Mouse (Mus musculus) left cerebral cortex, adult 11 months (tissue): ENCODE measurements around the gene Zfp991.
"Not testable (repeated sequence)": the region's sequence is repeated elsewhere in the genome, so short reads cannot be mapped to it uniquely, and the experiment has no call there.

Experiments used
- DNase-seq: peaks from one replicate; pipeline ENCODE4 v3.0.0; 2022; ENCODE audit warnings: low spot score

The Zfp991 gene

GRCm38 (mm10) chr4:147131837-147132459 lies at the start of gene Zfp991:
Gene Zfp991, plus strand, starts transcription at chr4:147132038.
- not testable (repeated sequence) for DNase-seq

DNA sequence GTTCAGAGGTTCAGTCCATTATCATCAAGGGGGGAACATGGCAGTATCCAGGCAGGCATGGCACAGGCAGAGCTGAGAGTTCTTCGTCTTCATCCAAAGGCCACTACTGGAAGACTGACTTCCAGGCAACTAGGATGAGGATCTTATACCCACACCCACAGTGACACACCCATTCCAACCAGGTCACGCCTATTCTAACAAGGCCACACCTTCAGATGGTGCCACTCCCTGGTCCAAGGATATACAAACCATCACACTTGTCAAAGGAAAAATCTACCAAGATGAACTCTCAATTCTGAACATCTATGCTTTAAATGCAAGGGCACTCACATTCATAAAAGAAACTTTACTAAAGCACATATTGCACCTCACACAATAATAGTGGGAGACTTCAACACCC lies 36.2 kb upstream of the Zfp991 start:
- not testable (repeated sequence) for DNase-seq

- DNase-seq, result not testable (repeated sequence)
Measured at GRCm38 (mm10) chr4:147101666-147102626, 29.9 kb upstream of the Zfp991 start.

DNA sequence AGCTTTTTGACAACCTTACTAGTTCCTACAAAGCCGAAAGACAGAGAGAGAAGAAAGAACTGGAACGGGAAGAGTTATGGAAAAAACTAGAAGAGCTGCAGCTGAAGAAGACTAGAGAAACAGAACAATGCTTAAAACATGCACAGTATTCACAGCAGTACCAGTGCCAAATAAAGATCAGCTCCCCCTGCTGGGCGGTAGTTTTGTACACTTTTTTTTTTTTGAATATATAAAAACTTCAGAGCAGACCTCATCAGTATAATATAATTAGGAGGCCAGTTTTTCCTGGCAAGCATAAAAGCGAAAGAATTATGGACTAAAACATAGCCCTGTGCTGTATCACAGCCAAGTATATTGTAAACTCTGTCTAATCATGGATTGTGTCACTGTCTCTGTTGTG lies 28.0 kb upstream of the Zfp991 start:
- DNase-seq, result not testable (repeated sequence)

- not testable (repeated sequence) for DNase-seq
Measured at GRCm38 (mm10) chr4:147117839-147118238, 14.0 kb upstream of the Zfp991 start.

- not testable (repeated sequence) for DNase-seq
Measured at GRCm38 (mm10) chr4:147122286-147122685, 9.6 kb upstream of the Zfp991 start.

DNA sequence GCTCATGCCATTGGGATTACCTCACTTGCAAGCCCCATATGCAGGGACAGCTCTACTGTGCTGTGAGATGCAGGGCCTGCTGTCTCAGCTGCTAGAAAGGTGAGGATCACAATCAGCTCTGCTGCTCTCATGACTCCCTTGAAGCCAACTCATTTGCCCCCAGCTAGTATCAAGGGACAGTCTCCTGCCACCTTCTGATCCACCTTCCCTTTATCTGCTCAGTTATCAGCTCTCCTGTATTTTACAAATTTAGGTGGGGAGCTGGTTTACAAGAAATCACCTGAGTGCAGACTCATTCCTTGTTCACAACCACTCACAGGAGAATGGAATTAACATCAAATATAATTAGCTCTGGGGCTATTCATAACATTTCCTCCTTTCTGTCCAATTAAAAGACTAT lies 8.0 kb upstream of the Zfp991 start:
- DNase-seq, result not testable (repeated sequence)

DNA sequence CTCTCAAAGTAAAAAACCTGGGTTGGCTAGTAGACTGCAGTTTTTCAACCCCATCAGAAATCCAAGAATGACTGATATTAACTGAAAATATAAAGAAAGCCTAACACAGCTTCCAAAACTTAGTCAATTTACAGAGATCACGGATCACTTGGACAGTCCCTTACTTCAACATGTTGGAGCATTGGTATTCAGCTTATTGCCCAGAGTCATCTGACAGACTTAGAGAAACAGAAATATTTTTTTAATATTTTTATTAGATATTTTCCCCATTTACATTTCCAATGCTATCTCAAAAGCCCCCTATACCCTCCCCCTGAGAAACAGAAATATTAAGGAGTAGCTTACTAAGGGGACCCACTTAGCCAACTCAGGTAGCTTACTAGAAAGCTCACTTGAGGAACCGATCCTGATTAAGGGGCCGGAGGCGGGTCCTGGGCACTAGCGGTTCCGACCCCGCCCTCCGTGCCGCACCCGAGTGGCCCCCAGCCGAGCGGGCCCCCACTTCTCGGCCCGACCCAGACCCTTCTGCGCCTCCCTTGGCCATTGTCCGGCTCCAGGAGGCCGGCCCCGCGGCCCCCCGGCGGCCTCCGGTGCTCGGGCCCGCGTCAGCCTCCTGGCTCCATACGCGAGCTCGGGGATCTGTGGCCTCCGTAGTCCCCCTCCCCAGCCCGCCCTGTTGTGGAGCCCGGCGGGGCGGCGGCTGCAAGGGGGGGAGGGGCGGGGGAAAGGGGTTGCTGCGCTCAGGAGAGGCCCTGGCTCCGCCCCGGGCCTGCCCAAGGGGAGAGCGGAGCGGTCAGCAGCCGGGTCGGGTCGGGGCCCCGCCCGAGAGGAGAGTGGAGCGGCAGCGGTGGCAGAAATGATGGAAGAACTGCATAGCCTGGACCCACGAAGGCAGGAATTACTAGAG lies 7.2 kb upstream of the Zfp991 start:
- not testable (repeated sequence) for DNase-seq

GRCm38 (mm10) chr4:147125326-147125725 lies 6.5 kb upstream of the Zfp991 start:
- DNase-seq, result not testable (repeated sequence)

GRCm38 (mm10) chr4:147125870-147126269 lies 6.0 kb upstream of the Zfp991 start:
- not testable (repeated sequence) for DNase-seq

DNA sequence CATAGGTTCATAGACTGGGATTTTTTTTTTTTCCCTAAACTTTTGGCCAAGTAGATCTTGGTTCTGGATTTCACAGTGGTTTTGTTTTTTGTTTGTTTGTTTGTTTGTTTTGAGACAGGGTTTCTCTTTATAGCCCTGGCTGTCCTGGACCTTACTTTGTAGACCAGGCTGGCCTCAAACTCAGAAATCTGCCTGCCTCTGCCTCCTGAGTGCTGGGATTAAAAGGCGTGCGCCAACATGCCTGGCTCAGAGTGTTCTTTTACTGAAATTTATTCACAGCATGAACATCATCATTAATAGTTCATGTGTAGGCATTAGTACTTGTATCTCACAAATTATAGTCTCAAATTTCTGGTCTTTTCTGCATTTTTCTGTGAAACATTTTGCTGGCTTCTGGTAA lies 5.4 kb upstream of the Zfp991 start:
- not testable (repeated sequence) for DNase-seq

GRCm38 (mm10) chr4:147127137-147127536 lies 4.7 kb upstream of the Zfp991 start:
- DNase-seq, result not testable (repeated sequence)

- DNase-seq, result not testable (repeated sequence)
Measured at GRCm38 (mm10) chr4:147128152-147128551, 3.7 kb upstream of the Zfp991 start.

DNA sequence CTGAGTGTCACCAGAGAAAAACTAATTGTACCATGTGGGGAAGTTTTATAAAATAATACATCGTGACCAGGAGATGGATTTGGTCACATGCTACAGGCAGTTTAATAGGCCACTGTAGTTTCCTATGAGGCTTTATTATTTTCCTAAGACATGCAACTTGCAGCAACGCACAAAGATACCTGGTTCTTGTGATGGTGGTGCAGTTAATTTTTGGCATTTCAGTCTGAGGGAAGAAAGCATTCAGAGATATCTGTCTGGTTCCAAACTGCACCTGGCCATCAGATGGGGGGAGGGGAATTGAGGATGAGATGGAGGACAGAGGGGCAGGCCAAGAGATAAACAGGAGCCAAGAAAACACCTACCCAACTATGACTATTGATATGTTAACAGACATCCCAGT lies 1.8 kb downstream of the Zfp991 start:
- DNase-seq, result not testable (repeated sequence)

DNA sequence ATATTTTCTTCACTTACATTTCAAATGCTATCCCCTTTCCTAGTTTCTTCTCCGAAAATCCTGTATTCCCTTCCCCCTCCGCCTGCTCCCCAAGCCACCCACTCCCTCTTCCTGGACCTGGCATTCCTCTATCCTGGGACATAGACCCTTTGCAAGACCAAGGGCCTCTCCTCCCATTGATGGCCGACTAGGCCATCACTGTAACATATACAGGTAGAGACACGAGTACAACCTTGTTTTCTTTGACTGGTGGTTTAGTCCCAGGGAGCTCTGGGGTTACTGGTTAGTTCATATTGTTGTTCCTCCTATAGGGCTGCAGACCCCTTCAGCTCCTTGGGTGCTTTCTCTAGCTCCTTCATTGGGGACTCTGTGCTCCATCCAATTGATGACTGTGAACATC lies 9.9 kb downstream of the Zfp991 start:
- not testable (repeated sequence) for DNase-seq

DNA sequence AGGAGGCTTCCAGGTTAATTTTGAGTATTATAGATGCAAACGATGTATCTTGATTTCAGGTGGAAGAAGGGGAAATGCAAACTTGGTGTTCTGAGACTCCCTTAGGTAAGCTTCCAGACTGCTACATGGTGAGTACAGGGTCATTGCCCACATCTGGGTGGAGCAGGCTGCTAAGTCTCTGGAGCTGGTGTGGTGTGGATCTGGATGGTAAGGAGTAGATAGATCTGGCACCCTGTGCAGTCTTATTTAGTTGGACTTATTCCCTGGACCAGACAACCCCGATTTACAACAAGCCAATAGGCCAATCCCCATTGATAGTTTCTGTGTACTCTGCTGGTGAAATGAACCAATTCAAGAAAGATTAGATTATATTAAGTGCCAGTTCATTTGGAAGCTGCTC lies 33.4 kb downstream of the Zfp991 start:
- not testable (repeated sequence) for DNase-seq

DNA sequence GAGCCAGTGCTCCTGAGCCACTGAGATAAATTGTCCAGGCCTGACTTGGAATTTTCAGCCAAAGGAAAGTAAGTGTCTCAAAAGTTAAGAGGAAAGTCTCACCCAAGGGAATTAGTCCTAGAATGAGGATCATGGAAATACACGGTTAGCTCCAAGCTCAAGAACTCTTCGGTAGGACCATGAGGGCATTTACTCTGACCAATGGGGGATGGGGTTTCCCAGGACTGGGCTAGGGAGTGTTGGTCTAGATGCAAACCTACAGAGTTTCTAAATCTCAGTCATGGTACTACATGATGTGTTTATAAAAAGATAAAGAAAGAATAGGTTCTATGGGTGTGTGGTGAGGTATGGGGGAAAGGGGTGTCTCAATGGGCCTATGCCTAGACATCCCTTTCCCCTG lies 38.7 kb downstream of the Zfp991 start:
- not testable (repeated sequence) for DNase-seq

- DNase-seq, result not testable (repeated sequence)
Measured at GRCm38 (mm10) chr4:147171557-147171956, 39.7 kb downstream of the Zfp991 start.

DNA sequence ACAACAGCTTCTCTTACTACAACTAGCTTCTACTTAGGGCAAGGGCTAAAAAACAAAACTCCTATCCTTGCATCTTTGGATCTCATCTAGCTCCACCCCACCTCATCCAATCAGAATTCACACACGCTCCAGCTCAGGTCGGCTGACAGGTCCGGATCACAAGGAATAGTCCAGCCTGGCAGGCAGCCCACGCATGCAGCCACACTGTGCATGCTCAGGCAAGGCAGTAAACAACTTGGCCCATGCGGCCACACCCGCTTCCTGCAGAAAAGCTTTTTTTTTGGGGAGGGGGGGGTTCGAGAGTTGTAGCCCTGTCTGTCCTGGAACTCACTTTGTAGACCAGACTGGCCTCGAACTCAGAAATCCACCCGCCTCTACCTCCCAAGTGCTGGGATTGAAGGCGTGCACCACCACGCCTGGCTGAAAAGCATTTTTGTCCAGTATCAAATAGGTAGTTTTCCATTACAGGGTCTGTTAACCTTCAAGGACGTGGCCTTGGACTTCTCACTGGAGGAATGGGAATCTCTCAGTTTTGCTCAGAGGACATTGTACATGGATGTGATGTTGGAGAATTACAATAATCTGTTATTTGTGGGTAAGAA lies 44.5 kb downstream of the Zfp991 start:
- DNase-seq, result not testable (repeated sequence)

GRCm38 (mm10) chr4:147181141-147181685 lies 49.4 kb downstream of the Zfp991 start:
- not testable (repeated sequence) for DNase-seq
